Mouse (Mus musculus) liver, embryonic 13.5 days (tissue): ENCODE data around the gene Gm7534. TPM values are rescaled to one million over a fixed set of nuclear protein-coding genes. Genes with fewer than 3 reads are reported as not detected.
A peak's percentile ranks its signal among the peaks of the same experiment; 100 is the strongest.

Experiments used
- ATAC-seq: fragments of 200-750 bp; cut with Nextera tagmentation; 2 replicates; pipeline ENCODE4 v1.8.0; 2017; ENCODE audit warnings: low read depth, mild to moderate bottlenecking, moderate number of reproducible peaks, moderate library complexity
- DNase-seq: peaks from one replicate; pipeline ENCODE4 v3.0.0; 2022
- H3K27ac ChIP-seq: fragments of 300-500 bp; sonication (generic); 2 replicates; pipeline ENCODE4 v1.5.1; 2015; ENCODE audit warnings: moderate library complexity, mild to moderate bottlenecking, inconsistent platforms
- H3K27me3 ChIP-seq: fragments of 300-500 bp; sonication (generic); 2 replicates; pipeline ENCODE4 v1.6.1; 2015; ENCODE audit warnings: mild to moderate bottlenecking, inconsistent platforms
- H3K36me3 ChIP-seq: fragments of 300-500 bp; sonication (generic); 2 replicates; pipeline ENCODE4 v1.6.1; 2015; ENCODE audit warnings: mild to moderate bottlenecking, inconsistent platforms
- H3K4me1 ChIP-seq: fragments of 300-500 bp; sonication (generic); replicated peaks from 2 replicates; pipeline ENCODE4 v1.6.1; 2015; ENCODE audit warnings: inconsistent platforms
- H3K4me2 ChIP-seq: fragments of 300-500 bp; sonication (generic); 2 replicates; pipeline ENCODE4 v1.6.1; 2015; ENCODE audit warnings: inconsistent platforms, mild to moderate bottlenecking, moderate library complexity
- H3K4me3 ChIP-seq: fragments of 300-500 bp; sonication (generic); replicated peaks from 2 replicates; pipeline ENCODE4 v1.5.1; 2015; ENCODE audit warnings: mild to moderate bottlenecking, inconsistent platforms
- H3K9ac ChIP-seq: fragments of 300-500 bp; sonication (generic); 2 replicates; pipeline ENCODE4 v1.6.1; 2015; ENCODE audit warnings: mild to moderate bottlenecking, inconsistent platforms
- H3K9me3 ChIP-seq: fragments of 300-500 bp; sonication (generic); replicated peaks from 2 replicates; pipeline ENCODE4 v1.6.1; 2016; ENCODE audit warnings: inconsistent platforms
- WGBS: fragments of 180-500 bp; shearing (Covaris S2); methylation state at CpG from one replicate; pipeline ENCODE4 v1.1.7; 2015; ENCODE audit not compliant: insufficient replicate concordance; 5-methylcytosine and 5-hydroxymethylcytosine counted together
- polyA plus RNA-seq: library from polyadenylated mRNA; unstranded; fragments of >200 nt; fragmentation: Nextera tagmentation; extraction: Ambion mirVana; gene quantifications from 2 replicates; pipeline ENCODE4 v1.2.1, GENCODE M21; 2015

Gene Gm7534
- polyA plus RNA-seq, 1 experiment from 2014 or later, result not detected

GRCm38 (mm10) chr4:134243516-134244250 lies 40.9 kb upstream of the Gm7534 start, which contains the start of gene E130218I03Rik:
Gene E130218I03Rik, plus strand, starts transcription at chr4:134243662.
- WGBS, result 88% methylated on average over 17 of the region's 17 CpGs
- H3K27ac ChIP-seq, result no peak within 1 kb of the TSS
- H3K4me2 ChIP-seq, result peak within 1 kb of the TSS; percentile 96
- peaks cover 38% of the 10 kb centered on the region for H3K27me3 ChIP-seq
- no peak for ATAC-seq
- H3K9ac ChIP-seq, result peak within 1 kb of the TSS; percentile 87; the same call in 1 of the 2 replicates
- H3K36me3 ChIP-seq, result peaks cover 4% of the 10 kb centered on the region
- H3K4me3 ChIP-seq, result peak within 1 kb of the TSS; percentile 84
- peaks cover 22% of the 10 kb centered on the region for H3K4me1 ChIP-seq
- H3K9me3 ChIP-seq, result no peaks in the 10 kb centered on the region
- no peak for DNase-seq

- H3K4me1 ChIP-seq, result peaks cover 18% of the 10 kb centered on the region
- no peak overlapping the region; the same call in 1 of the 2 replicates for H3K4me3 ChIP-seq
- H3K36me3 ChIP-seq, result peaks cover 4% of the 10 kb centered on the region
- H3K9ac ChIP-seq, result no peak overlapping the region
- H3K27me3 ChIP-seq, result peaks cover 33% of the 10 kb centered on the region
- no peak overlapping the region for H3K27ac ChIP-seq
- ATAC-seq, result no peak
- H3K9me3 ChIP-seq, result no peaks in the 10 kb centered on the region
- 9% methylated on average over 10 of the region's 10 CpGs for WGBS
- peak overlapping the region; percentile 48 for H3K4me2 ChIP-seq
- DNase-seq, result no peak
These were observed 35.9 kb upstream of the Gm7534 start for GRCm38 (mm10) chr4:134238686-134239085.

GRCm38 (mm10) chr4:134238279-134238651 lies 35.5 kb upstream of the Gm7534 start, which contains the start of gene Cnksr1:
Gene Cnksr1, minus strand, starts transcription at chr4:134238399.
- Histone ChIP-seq H3K9me3 (no peaks in the 10 kb centered on the region), H3K27ac (no peak within 1 kb of the TSS), H3K4me2 (peak within 1 kb of the TSS; percentile 48), H3K4me3 (peak within 1 kb of the TSS; percentile 27), H3K36me3 (peaks cover under 1% of the 10 kb centered on the region), H3K27me3 (peaks cover 37% of the 10 kb centered on the region), H3K4me1 (peaks cover 18% of the 10 kb centered on the region), H3K9ac (0 out of 2 replicates have a peak within 1 kb of the TSS, but pooled peaks have one; percentile 13)
- WGBS, result 11% methylated on average over 18 of the region's 18 CpGs
- ATAC-seq (no peak), DNase-seq (no peak)

GRCm38 (mm10) chr4:134237582-134238278 lies 34.9 kb upstream of the Gm7534 start:
- no peak overlapping the region for H3K27ac ChIP-seq
- ATAC-seq (no peak), DNase-seq (no peak)
- H3K9me3 ChIP-seq, result no peaks in the 10 kb centered on the region
- H3K4me1 ChIP-seq, result peaks cover 18% of the 10 kb centered on the region
- peak overlapping the region; percentile 27 for H3K4me3 ChIP-seq
- H3K9ac ChIP-seq, result 0 out of 2 replicates have a peak overlapping the region, but pooled peaks have one; percentile 13
- H3K36me3 ChIP-seq, result no peaks in the 10 kb centered on the region
- H3K4me2 ChIP-seq, result peak overlapping the region; percentile 48
- peaks cover 40% of the 10 kb centered on the region for H3K27me3 ChIP-seq
- 24% methylated on average over 19 of the region's 19 CpGs for WGBS

GRCm38 (mm10) chr4:134234876-134235275 lies 32.1 kb upstream of the Gm7534 start:
- no peaks in the 10 kb centered on the region for H3K9me3 ChIP-seq
- no peak overlapping the region for H3K27ac ChIP-seq
- H3K4me3 ChIP-seq, result no peak overlapping the region
- H3K36me3 ChIP-seq, result no peaks in the 10 kb centered on the region
- ATAC-seq (no peak), DNase-seq (no peak)
- H3K27me3 ChIP-seq, result peaks cover 46% of the 10 kb centered on the region
- peaks cover 18% of the 10 kb centered on the region for H3K4me1 ChIP-seq
- H3K9ac ChIP-seq, result no peak overlapping the region
- H3K4me2 ChIP-seq, result no peak overlapping the region
- 54% methylated on average over 5 of the region's 5 CpGs for WGBS

GRCm38 (mm10) chr4:134230431-134230830 lies 27.6 kb upstream of the Gm7534 start:
- Histone ChIP-seq H3K4me1 (no peaks in the 10 kb centered on the region), H3K27me3 (peaks cover 31% of the 10 kb centered on the region; the same call in 1 of the 2 replicates), H3K9ac (no peak overlapping the region), H3K4me2 (no peak overlapping the region), H3K9me3 (no peaks in the 10 kb centered on the region), H3K4me3 (no peak overlapping the region), H3K36me3 (no peaks in the 10 kb centered on the region), H3K27ac (no peak overlapping the region)
- DNase-seq, result no peak
- WGBS, result 34% methylated on average over 8 of the region's 8 CpGs
- no peak for ATAC-seq

- 64% methylated on average over 8 of the region's 8 CpGs for WGBS
- Histone ChIP-seq H3K36me3 (no peaks in the 10 kb centered on the region), H3K9me3 (no peaks in the 10 kb centered on the region), H3K27ac (no peak within 1 kb of the TSS), H3K4me3 (no peak within 1 kb of the TSS), H3K27me3 (peaks cover 19% of the 10 kb centered on the region; the same call in 1 of the 2 replicates), H3K4me1 (peaks cover 12% of the 10 kb centered on the region), H3K9ac (no peak within 1 kb of the TSS), H3K4me2 (no peak within 1 kb of the TSS)
- ATAC-seq (no peak), DNase-seq (no peak)
These were observed 24.4 kb upstream of the Gm7534 start, which contains the start of gene Catsper4 for GRCm38 (mm10) chr4:134227194-134227593. Gene Catsper4, minus strand, starts transcription at chr4:134227383.

- Histone ChIP-seq H3K9ac (no peak overlapping the region), H3K4me1 (peaks cover 12% of the 10 kb centered on the region), H3K4me3 (no peak overlapping the region), H3K4me2 (no peak overlapping the region), H3K27me3 (0 out of 2 replicates have a peak, but pooled peaks cover 9% of the 10 kb centered on the region), H3K9me3 (no peaks in the 10 kb centered on the region), H3K36me3 (no peaks in the 10 kb centered on the region), H3K27ac (no peak overlapping the region)
- WGBS, result 44% methylated on average over 11 of the region's 11 CpGs
- DNase-seq (no peak), ATAC-seq (peak; percentile 58)
These were observed 20.2 kb upstream of the Gm7534 start for GRCm38 (mm10) chr4:134222793-134223600.

- H3K9ac ChIP-seq, result no peak overlapping the region
- 0 out of 2 replicates have a peak, but pooled peaks cover 6% of the 10 kb centered on the region for H3K27me3 ChIP-seq
- H3K27ac ChIP-seq, result no peak overlapping the region
- no peak overlapping the region for H3K4me3 ChIP-seq
- no peaks in the 10 kb centered on the region for H3K9me3 ChIP-seq
- 39% methylated on average over 6 of the region's 6 CpGs for WGBS
- H3K4me1 ChIP-seq, result no peaks in the 10 kb centered on the region
- H3K4me2 ChIP-seq, result no peak overlapping the region
- ATAC-seq, result no peak
- no peak for DNase-seq
- no peaks in the 10 kb centered on the region for H3K36me3 ChIP-seq
These were observed 3.8 kb upstream of the Gm7534 start for GRCm38 (mm10) chr4:134206488-134207053.

- H3K27ac ChIP-seq, result no peak overlapping the region
- 41% methylated on average over 17 of the region's 17 CpGs for WGBS
- ATAC-seq, result no peak
These were observed 614 bp upstream of the Gm7534 start for GRCm38 (mm10) chr4:134203340-134203896.

More at GRCm38 (mm10) chr4:134203340-134203896, 614 bp upstream of the Gm7534 start:
- no peak overlapping the region for H3K9ac ChIP-seq
- no peak for DNase-seq
- H3K4me2 ChIP-seq, result no peak overlapping the region; the same call in 1 of the 2 replicates
- H3K4me3 ChIP-seq, result no peak overlapping the region
- H3K4me1 ChIP-seq, result no peaks in the 10 kb centered on the region
- H3K27me3 ChIP-seq, result no peaks in the 10 kb centered on the region
- H3K9me3 ChIP-seq, result no peaks in the 10 kb centered on the region
- no peaks in the 10 kb centered on the region for H3K36me3 ChIP-seq
